Mouse (Mus musculus) right cerebral cortex, postnatal 14 days (tissue): ENCODE measurements around the gene Palld.

Source experiments
- DNase-seq: peaks from one replicate; pipeline ENCODE4 v3.0.0; 2022

Gene Palld

GRCm38 (mm10) chr8:61539828-61540500 lies 362.5 kb downstream of the Palld start:
- DNase-seq: peak; percentile 84

- no peak for DNase-seq
These were observed 365.0 kb downstream of the Palld start for GRCm38 (mm10) chr8:61537471-61537870.

GRCm38 (mm10) chr8:61535472-61535871 lies 367.0 kb downstream of the Palld start:
- DNase-seq: no peak

GRCm38 (mm10) chr8:61533356-61533926 lies 369.0 kb downstream of the Palld start:
- no peak for DNase-seq

- no peak for DNase-seq
These were observed 369.7 kb downstream of the Palld start for GRCm38 (mm10) chr8:61532831-61533230.

- DNase-seq: no peak
These were observed 370.3 kb downstream of the Palld start for GRCm38 (mm10) chr8:61531944-61532795.

- DNase-seq: no peak
These were observed 373.8 kb downstream of the Palld start for GRCm38 (mm10) chr8:61528642-61529041.

- no peak for DNase-seq
These were observed 374.3 kb downstream of the Palld start for GRCm38 (mm10) chr8:61528197-61528596.

- no peak for DNase-seq
These were observed 375.5 kb downstream of the Palld start for GRCm38 (mm10) chr8:61527037-61527436.

GRCm38 (mm10) chr8:61522132-61522531 lies 380.4 kb downstream of the Palld start:
- DNase-seq: peak; percentile 19

- DNase-seq: no peak
These were observed 384.8 kb downstream of the Palld start for GRCm38 (mm10) chr8:61517502-61518185.

GRCm38 (mm10) chr8:61516745-61517501 lies 385.6 kb downstream of the Palld start:
- no peak for DNase-seq

- DNase-seq: peak; percentile 89
These were observed 386.4 kb downstream of the Palld start for GRCm38 (mm10) chr8:61515931-61516744.

- no peak for DNase-seq
These were observed 387.2 kb downstream of the Palld start for GRCm38 (mm10) chr8:61515110-61515930.

- DNase-seq: no peak
These were observed 400.2 kb downstream of the Palld start for GRCm38 (mm10) chr8:61502277-61502676.

- no peak for DNase-seq
These were observed 401.6 kb downstream of the Palld start for GRCm38 (mm10) chr8:61500914-61501313.

- DNase-seq: no peak
These were observed 403.5 kb downstream of the Palld start for GRCm38 (mm10) chr8:61499035-61499434.

GRCm38 (mm10) chr8:61497110-61497509 lies 405.4 kb downstream of the Palld start:
- no peak for DNase-seq

- DNase-seq: no peak
These were observed 413.9 kb downstream of the Palld start for GRCm38 (mm10) chr8:61488631-61489030.

GRCm38 (mm10) chr8:61487597-61488156 lies 414.8 kb downstream of the Palld start, which contains the start of gene Cbr4:
Gene Cbr4, plus strand, starts transcription at chr8:61487734.
- DNase-seq: peak; percentile 78
